Mouse (Mus musculus): ENCODE data around the gene Syvn1. TPM values are rescaled to one million over a fixed set of nuclear protein-coding genes. Genes with fewer than 3 reads are reported as not detected.
A peak's percentile ranks its signal among the peaks of the same experiment; 100 is the strongest.

The Syvn1 gene
- polyA plus RNA-seq (2012; rRNA removed), result 41.1 and 47.1 TPM in 2 replicates

DNA sequence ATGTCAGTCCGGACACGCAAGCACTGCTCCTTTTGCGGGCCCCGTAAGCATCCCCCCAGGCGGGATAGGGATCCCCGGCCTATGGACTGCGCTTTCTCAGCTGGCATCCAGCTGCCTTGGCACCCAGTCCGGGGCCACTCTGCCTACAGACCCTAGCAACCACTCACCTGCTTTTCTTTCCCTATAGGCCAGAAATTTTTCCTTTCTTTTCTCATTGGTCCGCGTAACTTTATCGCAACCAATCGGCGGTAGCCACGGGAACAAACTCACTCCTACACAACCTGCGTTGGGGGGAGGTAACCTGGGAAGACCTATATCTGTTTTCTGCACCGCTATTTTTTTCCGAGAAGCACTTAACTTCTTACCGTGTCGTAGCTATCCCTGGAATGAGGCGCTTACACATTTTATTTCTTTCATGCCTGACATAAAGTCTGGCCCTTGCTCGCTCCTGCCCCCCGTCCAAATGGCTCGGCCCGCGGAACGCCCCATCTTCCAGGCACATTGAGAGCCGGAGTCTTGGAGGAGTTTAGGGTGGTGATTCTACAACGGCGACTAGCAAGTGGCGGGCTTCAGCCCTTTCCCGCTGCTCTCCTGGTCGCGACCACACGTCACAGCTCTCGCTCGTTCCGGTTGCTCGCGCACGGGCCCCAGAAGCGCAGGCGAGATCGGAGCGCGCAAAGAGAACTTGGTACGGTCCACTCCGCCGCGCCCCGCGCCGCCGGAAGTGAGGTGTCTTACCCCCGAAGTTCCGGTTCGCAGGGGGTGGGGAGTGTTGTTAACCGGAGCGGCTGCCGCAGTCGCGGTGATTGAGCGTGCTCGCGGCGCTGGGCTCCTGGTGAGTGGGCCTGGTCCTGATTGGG, at the start of gene Syvn1:
Gene Syvn1, plus strand, starts transcription at position 283 of the 860 bp plus-strand sequence.
- DNase-seq, result peak; percentile 93
- Histone ChIP-seq H3K4me3 (replicated peaks; ENCODE audit: extremely low read depth, low read depth, low read length) (peak within 1 kb of the TSS; percentile 100), H3K4me1 (ENCODE audit: control insufficient read depth, insufficient read depth, low read length) (peaks cover 4% of the 10 kb centered on the region)
- TF ChIP-seq CTCF (IDR thresholded peaks at IDR 0.05; ENCODE audit: insufficient read depth, low read length), result no peak
- TF ChIP-seq POLR2A (IDR thresholded peaks at IDR 0.05; ENCODE audit: borderline replicate concordance, extremely low read depth, low read depth, low read length), result peak; percentile 80
- under 1% methylated on average over 65 of the region's 65 CpGs for WGBS

DNA sequence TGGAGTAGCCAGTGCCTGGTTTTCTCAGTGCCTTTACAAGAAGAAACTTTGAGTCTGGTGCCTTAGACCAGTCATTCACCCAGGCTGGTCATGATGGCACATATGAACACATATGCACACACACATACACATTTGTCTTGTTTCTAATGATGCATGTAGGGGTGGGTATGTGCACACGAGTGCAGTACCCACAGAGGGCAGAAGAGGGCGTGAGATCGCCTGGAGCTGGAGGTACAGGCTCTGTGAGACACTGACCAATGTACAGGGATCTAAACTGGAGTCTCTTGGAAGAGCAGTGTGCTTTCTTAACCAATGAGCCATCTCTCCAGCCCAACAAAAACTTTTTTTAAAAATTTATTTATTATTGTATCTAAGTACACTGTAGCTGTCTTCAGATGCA, 48.2 kb upstream of the Syvn1 start:
- Histone ChIP-seq H3K4me3 (replicated peaks; ENCODE audit: extremely low read depth, low read depth, low read length) (no peak overlapping the region), H3K4me1 (ENCODE audit: control insufficient read depth, insufficient read depth, low read length) (no peaks in the 10 kb centered on the region)
- no peak for TF ChIP-seq POLR2A (IDR thresholded peaks at IDR 0.05; ENCODE audit: borderline replicate concordance, extremely low read depth, low read depth, low read length)
- TF ChIP-seq CTCF (IDR thresholded peaks at IDR 0.05; ENCODE audit: insufficient read depth, low read length), result 0 out of 2 replicates have a peak, but pooled peaks have one; percentile 33
- WGBS, result 85% methylated on average over 3 of the region's 3 CpGs
- no peak for DNase-seq

DNA sequence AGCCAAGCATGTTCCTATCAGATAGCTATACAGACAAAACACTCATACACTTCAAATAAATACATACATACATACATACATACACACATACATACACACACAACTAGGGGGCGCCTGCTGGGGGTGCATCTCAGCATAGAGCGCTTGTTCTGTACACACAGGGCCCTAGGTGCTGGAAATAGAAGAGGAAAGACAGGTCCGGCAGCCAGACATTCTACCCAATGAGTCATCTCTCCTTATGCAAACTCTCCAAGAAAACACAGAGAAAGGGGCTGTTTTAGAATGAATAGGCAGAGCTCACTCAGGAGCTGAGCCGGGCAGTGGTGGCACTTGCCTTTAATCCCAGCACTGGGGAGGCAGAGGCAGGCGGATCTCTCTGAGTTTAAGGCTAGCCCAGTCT, 46.4 kb upstream of the Syvn1 start:
- TF ChIP-seq CTCF (IDR thresholded peaks at IDR 0.05; ENCODE audit: insufficient read depth, low read length) (no peak), POLR2A (IDR thresholded peaks at IDR 0.05; ENCODE audit: borderline replicate concordance, extremely low read depth, low read depth, low read length) (no peak)
- Histone ChIP-seq H3K4me3 (replicated peaks; ENCODE audit: extremely low read depth, low read depth, low read length) (no peak overlapping the region), H3K4me1 (ENCODE audit: control insufficient read depth, insufficient read depth, low read length) (no peaks in the 10 kb centered on the region)
- 61% methylated on average over 5 of the region's 5 CpGs for WGBS
- no peak for DNase-seq

GRCm38 (mm10) chr19:6005541-6005940, 40.8 kb upstream of the Syvn1 start:
- Histone ChIP-seq H3K4me3 (replicated peaks; ENCODE audit: extremely low read depth, low read depth, low read length) (no peak overlapping the region), H3K4me1 (ENCODE audit: control insufficient read depth, insufficient read depth, low read length) (no peaks in the 10 kb centered on the region)
- 62% methylated on average over 11 of the region's 11 CpGs for WGBS
- no peak for DNase-seq
- TF ChIP-seq POLR2A (IDR thresholded peaks at IDR 0.05; ENCODE audit: borderline replicate concordance, extremely low read depth, low read depth, low read length) (no peak), CTCF (IDR thresholded peaks at IDR 0.05; ENCODE audit: insufficient read depth, low read length) (no peak)

DNA sequence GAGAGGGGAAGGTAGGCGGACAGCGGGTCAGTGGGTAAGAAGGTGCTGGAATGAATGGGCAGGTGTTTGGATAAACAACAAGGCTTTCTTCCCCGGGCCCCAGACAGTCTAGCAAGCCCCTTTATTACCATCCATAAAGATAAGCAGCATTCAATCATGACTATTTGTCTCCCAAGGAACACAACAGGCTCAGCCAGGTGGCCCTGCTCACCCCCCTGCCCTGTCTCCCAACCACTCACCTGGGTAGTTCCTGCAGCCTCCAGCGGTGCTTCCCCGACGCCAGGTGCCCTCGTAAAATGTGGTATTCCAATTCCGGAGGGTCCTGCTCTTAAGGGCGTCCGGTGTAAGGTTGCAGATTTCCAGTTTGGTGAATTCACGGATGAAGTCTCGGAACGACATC, 39.4 kb upstream of the Syvn1 start:
- no peaks in the 10 kb centered on the region for H3K4me1 ChIP-seq (ENCODE audit: control insufficient read depth, insufficient read depth, low read length)
- WGBS, result 84% methylated on average over 13 of the region's 13 CpGs
- H3K4me3 ChIP-seq (replicated peaks; ENCODE audit: extremely low read depth, low read depth, low read length), result no peak overlapping the region
- TF ChIP-seq CTCF (IDR thresholded peaks at IDR 0.05; ENCODE audit: insufficient read depth, low read length) (no peak), POLR2A (IDR thresholded peaks at IDR 0.05; ENCODE audit: borderline replicate concordance, extremely low read depth, low read depth, low read length) (no peak)
- no peak for DNase-seq

GRCm38 (mm10) chr19:6009137-6009536, 37.2 kb upstream of the Syvn1 start:
- no peak overlapping the region for H3K4me3 ChIP-seq (replicated peaks; ENCODE audit: extremely low read depth, low read depth, low read length)
- no peak for TF ChIP-seq POLR2A (IDR thresholded peaks at IDR 0.05; ENCODE audit: borderline replicate concordance, extremely low read depth, low read depth, low read length)
- TF ChIP-seq CTCF (IDR thresholded peaks at IDR 0.05; ENCODE audit: insufficient read depth, low read length), result no peak
- DNase-seq, result no peak
- 85% methylated on average over 8 of the region's 8 CpGs for WGBS
- H3K4me1 ChIP-seq (ENCODE audit: control insufficient read depth, insufficient read depth, low read length), result peaks cover 2% of the 10 kb centered on the region; the same call in 1 of the 2 replicates

DNA sequence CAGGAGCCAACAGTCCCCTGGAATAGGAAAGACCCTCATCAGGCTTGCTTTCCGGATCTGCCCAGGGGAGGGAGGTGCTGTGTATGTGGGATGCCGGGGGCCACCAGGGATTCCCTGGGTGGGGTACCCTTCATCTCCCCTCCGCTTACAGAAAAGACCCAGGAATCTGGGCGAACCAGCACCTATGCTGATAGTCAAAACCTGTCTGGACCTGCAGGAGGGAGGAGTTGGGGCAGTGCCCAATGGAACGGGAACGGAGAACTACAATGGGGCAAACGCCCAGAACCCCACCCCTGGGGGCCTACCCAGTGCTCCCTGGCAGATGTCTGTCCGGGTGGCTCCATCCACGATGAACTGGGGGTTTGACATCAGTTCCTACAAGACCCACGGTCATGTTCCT, 32.7 kb upstream of the Syvn1 start:
- H3K4me3 ChIP-seq (replicated peaks; ENCODE audit: extremely low read depth, low read depth, low read length), result no peak overlapping the region
- no peak for DNase-seq
- H3K4me1 ChIP-seq (ENCODE audit: control insufficient read depth, insufficient read depth, low read length), result peaks cover 14% of the 10 kb centered on the region
- TF ChIP-seq POLR2A (IDR thresholded peaks at IDR 0.05; ENCODE audit: borderline replicate concordance, extremely low read depth, low read depth, low read length), result no peak
- no peak for TF ChIP-seq CTCF (IDR thresholded peaks at IDR 0.05; ENCODE audit: insufficient read depth, low read length)
- 90% methylated on average over 10 of the region's 10 CpGs for WGBS

DNA sequence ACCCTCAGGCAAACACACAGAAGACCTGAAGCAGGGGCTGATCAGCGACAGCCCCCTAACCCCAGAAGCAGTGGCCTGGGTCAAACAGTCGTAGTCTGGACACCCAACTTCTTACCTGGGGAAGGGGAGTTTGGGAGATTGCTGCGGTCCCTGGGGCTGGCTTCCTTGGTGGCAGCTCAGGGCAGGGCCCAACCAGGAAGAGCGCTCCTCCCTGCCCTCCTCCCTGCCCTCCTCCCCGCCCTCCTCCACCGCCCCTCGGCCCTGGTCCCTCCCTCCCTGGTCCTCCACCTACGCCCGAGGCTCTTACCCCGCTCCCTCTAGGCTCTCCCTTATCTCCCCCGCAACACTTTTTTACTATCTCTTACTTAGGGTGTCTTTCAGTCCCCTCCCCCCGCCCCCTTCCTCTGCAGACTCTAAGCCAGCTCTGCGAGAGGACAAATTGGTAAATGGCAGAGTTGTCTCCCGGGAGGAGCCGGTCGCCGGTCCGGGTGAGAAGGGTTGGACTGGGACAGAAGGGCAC, 31.3 kb upstream of the Syvn1 start:
- peaks cover 14% of the 10 kb centered on the region for H3K4me1 ChIP-seq (ENCODE audit: control insufficient read depth, insufficient read depth, low read length)
- WGBS, result 1% methylated on average over 17 of the region's 18 CpGs
- DNase-seq, result peak; percentile 69
- H3K4me3 ChIP-seq (replicated peaks; ENCODE audit: extremely low read depth, low read depth, low read length), result peak overlapping the region; percentile 74
- 0 out of 2 replicates have a peak, but pooled peaks have one; percentile 40 for TF ChIP-seq POLR2A (IDR thresholded peaks at IDR 0.05; ENCODE audit: borderline replicate concordance, extremely low read depth, low read depth, low read length)
- TF ChIP-seq CTCF (IDR thresholded peaks at IDR 0.05; ENCODE audit: insufficient read depth, low read length), result no peak

DNA sequence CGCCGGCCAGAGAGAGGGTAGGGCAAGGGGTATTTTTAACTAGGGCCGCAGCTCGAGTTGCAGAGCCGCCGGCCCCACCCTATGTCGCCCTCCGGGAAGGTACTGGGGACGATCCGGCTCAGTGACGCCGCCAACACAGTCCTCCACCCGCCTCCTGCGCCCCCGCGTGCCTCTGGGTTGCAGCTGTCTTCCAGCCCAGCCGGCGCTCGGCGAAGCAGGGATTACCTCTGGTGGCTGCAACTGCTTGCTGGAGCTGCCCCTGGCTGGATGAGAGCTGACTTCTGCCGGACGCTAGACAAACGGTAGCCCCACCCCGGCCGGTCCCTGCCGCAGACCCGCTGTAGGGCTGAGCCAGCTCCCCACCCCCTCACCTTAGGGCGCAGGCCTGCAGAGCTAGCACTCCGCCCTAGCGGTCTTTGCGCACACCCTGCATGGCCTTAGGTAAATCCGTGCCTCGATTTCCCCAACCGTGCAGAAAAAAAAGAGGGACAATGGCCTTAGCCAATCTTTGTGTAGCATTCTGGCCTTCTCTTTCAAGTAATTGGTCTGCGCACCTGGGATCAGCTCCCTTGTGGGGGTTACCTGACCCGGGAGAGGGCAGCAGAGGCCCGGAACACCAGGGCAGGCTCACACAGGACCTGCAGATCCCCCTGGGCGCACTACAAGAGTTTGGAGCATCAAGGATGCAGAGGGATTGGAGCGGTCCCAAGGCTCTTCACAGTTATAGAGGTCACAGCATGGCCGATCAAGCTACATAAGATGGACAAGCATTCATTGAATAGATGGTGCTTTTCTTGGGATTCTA, 30.7 kb upstream of the Syvn1 start, which contains the start of gene Capn1:
Gene Capn1, minus strand, starts transcription at position 387 of the 805 bp plus-strand sequence.
- Histone ChIP-seq H3K4me1 (ENCODE audit: control insufficient read depth, insufficient read depth, low read length) (peaks cover 14% of the 10 kb centered on the region), H3K4me3 (replicated peaks; ENCODE audit: extremely low read depth, low read depth, low read length) (peak within 1 kb of the TSS; percentile 74)
- TF ChIP-seq POLR2A (IDR thresholded peaks at IDR 0.05; ENCODE audit: borderline replicate concordance, extremely low read depth, low read depth, low read length) (peak; percentile 48; the same call in 1 of the 2 replicates), CTCF (IDR thresholded peaks at IDR 0.05; ENCODE audit: insufficient read depth, low read length) (no peak)
- WGBS, result 5% methylated on average over 40 of the region's 40 CpGs
- peak; percentile 78 for DNase-seq

Data from lung, adult 2 months (tissue).